Mouse (Mus musculus) layer of hippocampus, postnatal 10 days (tissue): ENCODE measurements around the gene Cntrl. TPM values are rescaled to one million over a fixed set of nuclear protein-coding genes. Genes with fewer than 3 reads are reported as not detected.

Experiments used
- DNase-seq, 2 experiments: peaks; one replicate each; pipeline ENCODE4 v3.0.0; 2021; ENCODE audit warnings: low spot score in 2 of 2
- long read RNA-seq: library from polyadenylated mRNA; stranded (forward); transcript quantifications from one replicate; pipeline ENCODE4 v2.0.0, GENCODE M21; 2023
- total RNA-seq, 2 experiments: library from RNA; stranded (reverse); gene quantifications; 2 replicates each; pipeline ENCODE4 v1.2.3; 2021

The Cntrl gene
- 10 to 100 TPM; 11.1 to 17.0 TPM for total RNA-seq
- long read RNA-seq, partial matches to known transcripts, result 0 of 2 reads
- long read RNA-seq, other reads (novel, unspliced or antisense), result 1 of 2 reads

GRCm38 (mm10) chr2:35109141-35109923, at the start of gene Cntrl:
Gene Cntrl, plus strand, starts transcription at chr2:35109492.
- DNase-seq, result peak; percentile 94 to 96

GRCm38 (mm10) chr2:35060256-35060655, 49.0 kb upstream of the Cntrl start:
- DNase-seq, result no peak

GRCm38 (mm10) chr2:35060897-35061296, 48.4 kb upstream of the Cntrl start:
- no peak for DNase-seq

- DNase-seq, result no peak
Measured at GRCm38 (mm10) chr2:35061338-35061737, 48.0 kb upstream of the Cntrl start, which contains the start of gene Hc. Gene Hc, minus strand, starts transcription at chr2:35061438.

- no peak for DNase-seq
Measured at GRCm38 (mm10) chr2:35063333-35064030, 45.8 kb upstream of the Cntrl start.

- DNase-seq, result no peak
Measured at GRCm38 (mm10) chr2:35066525-35067082, 42.7 kb upstream of the Cntrl start.

GRCm38 (mm10) chr2:35067117-35067516, 42.2 kb upstream of the Cntrl start:
- no peak for DNase-seq

- no peak for DNase-seq
Measured at GRCm38 (mm10) chr2:35069124-35069523, 40.2 kb upstream of the Cntrl start.

GRCm38 (mm10) chr2:35070275-35070674, 39.0 kb upstream of the Cntrl start:
- DNase-seq, result no peak

- no peak for DNase-seq
Measured at GRCm38 (mm10) chr2:35072547-35072946, 36.7 kb upstream of the Cntrl start.

GRCm38 (mm10) chr2:35074328-35074727, 35.0 kb upstream of the Cntrl start:
- DNase-seq, result no peak

- DNase-seq, result no peak
Measured at GRCm38 (mm10) chr2:35079166-35079565, 30.1 kb upstream of the Cntrl start.

- DNase-seq, result no peak
Measured at GRCm38 (mm10) chr2:35087418-35087817, 21.9 kb upstream of the Cntrl start.

- no peak for DNase-seq
Measured at GRCm38 (mm10) chr2:35100529-35100928, 8.8 kb upstream of the Cntrl start.

- no peak for DNase-seq
Measured at GRCm38 (mm10) chr2:35101443-35101842, 7.8 kb upstream of the Cntrl start, which contains the start of gene AI182371. Gene AI182371, minus strand, starts transcription at chr2:35101543.

GRCm38 (mm10) chr2:35102777-35103176, 6.5 kb upstream of the Cntrl start:
- no peak for DNase-seq

GRCm38 (mm10) chr2:35103558-35103957, 5.7 kb upstream of the Cntrl start:
- no peak for DNase-seq

- DNase-seq, result no peak
Measured at GRCm38 (mm10) chr2:35104843-35105242, 4.4 kb upstream of the Cntrl start.

GRCm38 (mm10) chr2:35107984-35108635, 1.2 kb upstream of the Cntrl start:
- peak; percentile 25 to 42 for DNase-seq

- peak; percentile 38 to 62 for DNase-seq
Measured at GRCm38 (mm10) chr2:35108712-35109111, 580 bp upstream of the Cntrl start.

- DNase-seq, result no peak
Measured at GRCm38 (mm10) chr2:35109924-35110304, 622 bp downstream of the Cntrl start.
